Mouse (Mus musculus) right cerebral cortex, adult 2 months (tissue): ENCODE measurements at regions not wholly inside any gene's neighbourhood (a gene's known extent, or its start where the extent isn't known, plus 50 kb on each side); places are given as distances from the start of the nearest gene placed in this dataset.

ENCODE experiments used
- DNase-seq, 2 experiments: peaks; one replicate each; pipeline ENCODE4 v3.0.0; 2021 to 2022; ENCODE audit warnings: low spot score in 2 of 2

DNA sequence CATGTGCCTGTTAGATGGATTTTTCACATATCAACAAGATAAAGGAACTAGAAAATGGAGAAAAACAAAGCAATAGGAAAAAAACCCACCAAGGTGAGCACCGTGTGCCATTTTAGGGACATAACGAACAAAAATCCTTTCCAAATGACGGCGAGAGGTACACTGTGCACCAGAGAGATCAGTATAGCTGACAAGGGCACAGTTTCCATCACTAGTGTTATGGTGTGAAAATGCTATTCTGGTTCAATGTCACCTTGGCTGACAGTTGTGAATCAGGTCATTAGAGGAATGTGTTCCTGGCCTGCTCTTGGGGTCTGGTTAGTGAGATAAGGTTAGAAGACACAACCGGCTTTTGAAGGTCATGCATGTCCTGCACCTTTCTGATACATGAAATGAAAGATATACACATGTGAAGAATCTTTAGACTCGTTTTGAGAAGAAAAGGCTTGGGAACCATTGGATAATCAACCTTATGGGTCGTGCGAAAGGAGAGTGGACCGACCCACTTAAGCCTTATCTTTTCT, 76.5 kb upstream of the P2ry1 start:
- no peak for DNase-seq

GRCm38 (mm10) chr3:60928910-60929309, 73.7 kb upstream of the P2ry1 start:
- DNase-seq: no peak

- DNase-seq: no peak
These were observed 68.1 kb upstream of the P2ry1 start for GRCm38 (mm10) chr3:60934492-60934891.

GRCm38 (mm10) chr3:60941451-60941850, 61.1 kb upstream of the P2ry1 start:
- DNase-seq: no peak

DNA sequence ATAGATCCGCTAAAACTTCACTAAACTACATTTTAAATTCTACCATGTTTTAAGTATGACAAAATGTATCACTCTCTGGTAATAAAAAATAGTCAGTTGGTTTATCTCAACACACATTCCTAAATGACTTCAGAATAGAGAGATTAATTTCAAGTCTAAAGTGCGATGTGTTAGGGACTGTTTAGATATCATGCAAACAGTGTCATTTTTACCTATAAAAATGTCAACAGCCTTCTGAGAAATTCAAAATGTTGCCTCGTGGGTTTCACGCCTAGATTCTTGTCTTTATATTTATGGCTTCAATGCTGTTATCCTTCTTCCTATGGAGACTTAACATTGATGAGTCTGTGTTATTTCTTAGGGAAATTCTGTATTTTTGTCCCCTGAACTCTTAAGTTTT, 53.7 kb upstream of the P2ry1 start:
- DNase-seq: no peak
